Mouse (Mus musculus): ENCODE data around the gene Ncoa7. TPM values are rescaled to one million over a fixed set of nuclear protein-coding genes. Genes with fewer than 3 reads are reported as not detected.
"Not testable (repeated sequence)": the region's sequence is repeated elsewhere in the genome, so short reads cannot be mapped to it uniquely, and the experiment has no call there.

Gene Ncoa7
- polyA plus RNA-seq, 1 experiment from 2014 or later = 9.2 TPM

- 76% methylated on average over 3 of the region's 3 CpGs for WGBS
Measured at GRCm38 (mm10) chr10:30791016-30791415, 12.1 kb downstream of the Ncoa7 start.

DNA sequence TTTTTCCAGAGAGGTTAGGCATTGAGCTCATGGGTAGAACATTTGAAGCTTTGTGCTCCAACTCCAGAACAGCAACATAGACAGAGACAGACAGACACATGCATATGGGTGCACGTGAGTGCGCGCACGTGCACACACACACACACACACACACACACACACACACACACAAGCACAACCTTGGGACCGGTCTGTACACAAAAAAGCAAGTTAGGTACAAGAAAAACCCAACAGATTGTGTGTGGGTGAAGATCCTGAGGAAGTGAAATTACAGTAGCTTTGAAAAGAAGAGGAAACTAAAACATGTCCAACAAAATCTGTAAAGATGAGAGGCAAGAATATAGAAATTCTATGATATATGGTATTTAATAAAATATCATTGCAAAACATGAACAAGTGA is 13.6 kb downstream of the Ncoa7 start:
- no peaks in the 10 kb centered on the region for H3K4me1 ChIP-seq (replicated peaks; ENCODE audit: control insufficient read depth, insufficient read depth, low read length)
- DNase-seq (ENCODE audit: low spot score) (no peak), ATAC-seq (replicated peaks; ENCODE audit: low FRiP score, low TSS enrichment, low read depth) (no peak)
- whole genome bisulfite sequencing = 93% methylated on average over 5 of the region's 5 CpGs
- no peak overlapping the region for H3K27ac ChIP-seq (ENCODE audit: low read depth)
- H3K4me3 ChIP-seq (ENCODE audit: low read depth, low read length) = no peak overlapping the region
- no peaks in the 10 kb centered on the region for H3K27me3 ChIP-seq (replicated peaks; ENCODE audit: control insufficient read depth, insufficient read depth, low read length)
- H3K36me3 ChIP-seq (ENCODE audit: control insufficient read depth, insufficient read depth, low read length) = no peaks in the 10 kb centered on the region
- H3K9ac ChIP-seq (ENCODE audit: low read length) = no peak overlapping the region
- H3K4me2 ChIP-seq (ENCODE audit: low read length) = no peak overlapping the region
- no peaks in the 10 kb centered on the region for H3K9me3 ChIP-seq (ENCODE audit: control insufficient read depth, low read length)

More at GRCm38 (mm10) chr10:30791016-30791415, 12.1 kb downstream of the Ncoa7 start:
- Histone ChIP-seq H3K4me1 (replicated peaks; ENCODE audit: control insufficient read depth, insufficient read depth, low read length) (no peaks in the 10 kb centered on the region), H3K9ac (ENCODE audit: low read length) (no peak overlapping the region), H3K36me3 (ENCODE audit: control insufficient read depth, insufficient read depth, low read length) (no peaks in the 10 kb centered on the region), H3K27ac (ENCODE audit: low read depth) (no peak overlapping the region), H3K9me3 (ENCODE audit: control insufficient read depth, low read length) (peaks cover 4% of the 10 kb centered on the region; the same call in 1 of the 2 replicates), H3K4me2 (ENCODE audit: low read length) (no peak overlapping the region), H3K4me3 (ENCODE audit: low read depth, low read length) (no peak overlapping the region), H3K27me3 (replicated peaks; ENCODE audit: control insufficient read depth, insufficient read depth, low read length) (no peaks in the 10 kb centered on the region)
- ATAC-seq (replicated peaks; ENCODE audit: low FRiP score, low TSS enrichment, low read depth) = no peak
- no peak for DNase-seq (ENCODE audit: low spot score)

- no peaks in the 10 kb centered on the region for H3K9me3 ChIP-seq (ENCODE audit: control insufficient read depth, low read length)
- no peak for ATAC-seq (replicated peaks; ENCODE audit: low FRiP score, low TSS enrichment, low read depth)
- H3K36me3 ChIP-seq (ENCODE audit: control insufficient read depth, insufficient read depth, low read length) = no peaks in the 10 kb centered on the region
- H3K4me1 ChIP-seq (replicated peaks; ENCODE audit: control insufficient read depth, insufficient read depth, low read length) = no peaks in the 10 kb centered on the region
- no peak overlapping the region for H3K4me2 ChIP-seq (ENCODE audit: low read length)
- H3K27me3 ChIP-seq (replicated peaks; ENCODE audit: control insufficient read depth, insufficient read depth, low read length) = no peaks in the 10 kb centered on the region
- H3K27ac ChIP-seq (ENCODE audit: low read depth) = no peak overlapping the region
- 97% methylated on average over 1 of the region's 1 CpGs for WGBS
- no peak for DNase-seq (ENCODE audit: low spot score)
- no peak overlapping the region for H3K4me3 ChIP-seq (ENCODE audit: low read depth, low read length)
- H3K9ac ChIP-seq (ENCODE audit: low read length) = no peak overlapping the region
Measured at GRCm38 (mm10) chr10:30788340-30788721, 14.8 kb downstream of the Ncoa7 start.

- no peak for DNase-seq (ENCODE audit: low spot score)
- Histone ChIP-seq H3K27me3 (replicated peaks; ENCODE audit: control insufficient read depth, insufficient read depth, low read length) (no peaks in the 10 kb centered on the region), H3K9me3 (ENCODE audit: control insufficient read depth, low read length) (no peaks in the 10 kb centered on the region), H3K27ac (ENCODE audit: low read depth) (no peak overlapping the region), H3K9ac (ENCODE audit: low read length) (no peak overlapping the region), H3K4me2 (ENCODE audit: low read length) (no peak overlapping the region), H3K36me3 (ENCODE audit: control insufficient read depth, insufficient read depth, low read length) (no peaks in the 10 kb centered on the region), H3K4me1 (replicated peaks; ENCODE audit: control insufficient read depth, insufficient read depth, low read length) (no peaks in the 10 kb centered on the region), H3K4me3 (ENCODE audit: low read depth, low read length) (no peak overlapping the region)
- 84% methylated on average over 3 of the region's 3 CpGs for WGBS
- no peak for ATAC-seq (replicated peaks; ENCODE audit: low FRiP score, low TSS enrichment, low read depth)
Measured at GRCm38 (mm10) chr10:30787684-30788339, 15.3 kb downstream of the Ncoa7 start.

GRCm38 (mm10) chr10:30786103-30786754 is 16.9 kb downstream of the Ncoa7 start:
- no peaks in the 10 kb centered on the region for H3K27me3 ChIP-seq (replicated peaks; ENCODE audit: control insufficient read depth, insufficient read depth, low read length)
- no peak overlapping the region for H3K27ac ChIP-seq (ENCODE audit: low read depth)
- H3K4me3 ChIP-seq (ENCODE audit: low read depth, low read length) = no peak overlapping the region
- H3K9ac ChIP-seq (ENCODE audit: low read length) = no peak overlapping the region
- no peaks in the 10 kb centered on the region for H3K9me3 ChIP-seq (ENCODE audit: control insufficient read depth, low read length)
- ATAC-seq (replicated peaks; ENCODE audit: low FRiP score, low TSS enrichment, low read depth) (no peak), DNase-seq (ENCODE audit: low spot score) (no peak)
- WGBS = 75% methylated on average over 5 of the region's 5 CpGs
- H3K4me1 ChIP-seq (replicated peaks; ENCODE audit: control insufficient read depth, insufficient read depth, low read length) = no peaks in the 10 kb centered on the region
- no peaks in the 10 kb centered on the region for H3K36me3 ChIP-seq (ENCODE audit: control insufficient read depth, insufficient read depth, low read length)
- no peak overlapping the region for H3K4me2 ChIP-seq (ENCODE audit: low read length)

GRCm38 (mm10) chr10:30780921-30781320 is 22.2 kb downstream of the Ncoa7 start:
- not testable (repeated sequence) for ATAC-seq (replicated peaks; ENCODE audit: low FRiP score, low TSS enrichment, low read depth); H3K4me3 ChIP-seq (ENCODE audit: low read depth, low read length); H3K27ac ChIP-seq (ENCODE audit: low read depth); H3K36me3 ChIP-seq (ENCODE audit: control insufficient read depth, insufficient read depth, low read length); H3K4me2 ChIP-seq (ENCODE audit: low read length); DNase-seq (ENCODE audit: low spot score); H3K27me3 ChIP-seq (replicated peaks; ENCODE audit: control insufficient read depth, insufficient read depth, low read length); H3K9ac ChIP-seq (ENCODE audit: low read length); H3K9me3 ChIP-seq (ENCODE audit: control insufficient read depth, low read length); H3K4me1 ChIP-seq (replicated peaks; ENCODE audit: control insufficient read depth, insufficient read depth, low read length)
- 93% methylated on average over 9 of the region's 9 CpGs for WGBS

- DNase-seq (ENCODE audit: low spot score) (no peak), ATAC-seq (replicated peaks; ENCODE audit: low FRiP score, low TSS enrichment, low read depth) (no peak)
- WGBS = 49% methylated on average over 3 of the region's 3 CpGs
- H3K4me1 ChIP-seq (replicated peaks; ENCODE audit: control insufficient read depth, insufficient read depth, low read length) = no peaks in the 10 kb centered on the region
- H3K9me3 ChIP-seq (ENCODE audit: control insufficient read depth, low read length) = no peaks in the 10 kb centered on the region
- H3K4me3 ChIP-seq (ENCODE audit: low read depth, low read length) = no peak overlapping the region
- no peak overlapping the region for H3K9ac ChIP-seq (ENCODE audit: low read length)
- H3K27me3 ChIP-seq (replicated peaks; ENCODE audit: control insufficient read depth, insufficient read depth, low read length) = no peaks in the 10 kb centered on the region
- H3K36me3 ChIP-seq (ENCODE audit: control insufficient read depth, insufficient read depth, low read length) = no peaks in the 10 kb centered on the region
- H3K27ac ChIP-seq (ENCODE audit: low read depth) = no peak overlapping the region
- H3K4me2 ChIP-seq (ENCODE audit: low read length) = no peak overlapping the region
Measured at GRCm38 (mm10) chr10:30778240-30778639, 24.9 kb downstream of the Ncoa7 start.

DNA sequence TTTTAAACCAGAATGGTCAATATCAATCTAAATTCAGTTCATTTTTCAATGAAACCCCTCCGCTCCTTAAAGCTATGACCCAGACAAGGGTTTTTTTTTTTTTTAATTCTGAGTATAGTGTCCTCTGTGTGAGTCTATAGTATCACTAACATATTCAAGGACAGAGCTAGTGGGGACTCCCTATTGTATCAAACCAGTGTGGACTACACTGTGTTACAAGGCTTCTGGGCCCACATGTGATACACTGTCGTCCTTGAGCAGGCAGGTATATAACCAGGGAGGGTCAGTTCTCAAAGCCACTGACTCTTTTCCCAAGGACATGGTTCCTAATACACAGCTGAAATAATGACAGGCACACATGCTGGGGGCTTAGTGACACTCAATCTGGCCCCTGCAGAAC is 27.1 kb downstream of the Ncoa7 start:
- H3K9me3 ChIP-seq (ENCODE audit: control insufficient read depth, low read length) = no peaks in the 10 kb centered on the region
- no peak overlapping the region for H3K27ac ChIP-seq (ENCODE audit: low read depth)
- DNase-seq (ENCODE audit: low spot score) = no peak
- H3K9ac ChIP-seq (ENCODE audit: low read length) = no peak overlapping the region
- no peaks in the 10 kb centered on the region for H3K36me3 ChIP-seq (ENCODE audit: control insufficient read depth, insufficient read depth, low read length)
- H3K4me2 ChIP-seq (ENCODE audit: low read length) = no peak overlapping the region
- no peak overlapping the region for H3K4me3 ChIP-seq (ENCODE audit: low read depth, low read length)
- H3K4me1 ChIP-seq (replicated peaks; ENCODE audit: control insufficient read depth, insufficient read depth, low read length) = no peaks in the 10 kb centered on the region
- no peak for ATAC-seq (replicated peaks; ENCODE audit: low FRiP score, low TSS enrichment, low read depth)
- no peaks in the 10 kb centered on the region for H3K27me3 ChIP-seq (replicated peaks; ENCODE audit: control insufficient read depth, insufficient read depth, low read length)
- 74% methylated on average over 2 of the region's 2 CpGs for WGBS

DNA sequence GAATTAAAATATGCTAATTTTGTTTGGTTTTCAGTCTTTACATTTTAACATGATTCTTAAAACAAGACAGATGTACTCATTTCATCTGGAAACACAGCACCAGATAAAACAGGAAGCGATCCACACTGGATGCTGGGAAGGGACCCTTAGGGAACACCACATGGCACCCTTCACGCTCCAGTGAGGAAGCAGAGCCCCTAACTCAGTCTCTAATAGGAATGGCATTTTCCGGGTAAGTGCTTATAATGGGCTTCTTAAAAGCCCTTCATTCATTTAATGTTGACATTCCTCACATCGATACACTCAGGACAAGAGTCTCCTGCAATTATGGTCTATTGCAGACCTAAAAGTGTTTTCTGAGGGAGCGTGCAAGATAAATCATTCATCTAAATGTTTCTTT is 27.6 kb downstream of the Ncoa7 start:
- ATAC-seq (replicated peaks; ENCODE audit: low FRiP score, low TSS enrichment, low read depth) = no peak
- WGBS = 57% methylated on average over 5 of the region's 5 CpGs

More for the DNA sequence above, 27.6 kb downstream of the Ncoa7 start:
- no peak for DNase-seq (ENCODE audit: low spot score)
- no peak overlapping the region for H3K27ac ChIP-seq (ENCODE audit: low read depth)
- no peaks in the 10 kb centered on the region for H3K9me3 ChIP-seq (ENCODE audit: control insufficient read depth, low read length)
- H3K27me3 ChIP-seq (replicated peaks; ENCODE audit: control insufficient read depth, insufficient read depth, low read length) = no peaks in the 10 kb centered on the region
- no peaks in the 10 kb centered on the region for H3K4me1 ChIP-seq (replicated peaks; ENCODE audit: control insufficient read depth, insufficient read depth, low read length)
- no peak overlapping the region for H3K4me3 ChIP-seq (ENCODE audit: low read depth, low read length)
- no peak overlapping the region for H3K9ac ChIP-seq (ENCODE audit: low read length)
- H3K4me2 ChIP-seq (ENCODE audit: low read length) = no peak overlapping the region
- no peaks in the 10 kb centered on the region for H3K36me3 ChIP-seq (ENCODE audit: control insufficient read depth, insufficient read depth, low read length)
